Mouse (Mus musculus) megakaryocyte, adult 5-6 weeks (primary cell): ENCODE measurements at regions not wholly inside any gene's neighbourhood (a gene's known extent, or its start where the extent isn't known, plus 50 kb on each side); places are given as distances from the start of the nearest gene placed in this dataset.
"Not testable (repeated sequence)": the region's sequence is repeated elsewhere in the genome, so short reads cannot be mapped to it uniquely, and the experiment has no call there.

ENCODE experiments used
- ATAC-seq: 2 replicates; pipeline ENCODE4 v1.8.0; 2016; ENCODE audit warnings: mild to moderate bottlenecking, inconsistent platforms; ENCODE audit not compliant: poor library complexity, severe bottlenecking

DNA sequence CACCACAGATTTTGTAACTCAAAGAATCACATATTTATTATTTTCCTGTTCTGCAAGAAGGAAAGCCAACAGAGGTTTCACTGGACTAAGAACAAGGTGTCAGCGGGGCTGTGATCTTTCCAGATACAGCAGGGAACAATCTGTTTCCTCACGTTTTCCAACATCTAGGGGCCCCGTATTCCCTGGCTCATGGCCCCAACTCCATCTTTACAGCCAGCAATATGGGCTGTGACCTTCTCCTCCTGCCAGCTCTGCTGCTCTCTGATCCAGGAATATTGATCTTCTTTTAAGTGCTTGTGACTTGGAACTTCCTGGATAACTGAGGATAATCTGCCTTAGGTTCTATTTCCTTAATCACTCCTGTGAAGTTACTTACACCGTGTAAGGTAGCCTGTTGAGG is 352.7 kb upstream of the Cdh5 start:
- ATAC-seq = no peak

DNA sequence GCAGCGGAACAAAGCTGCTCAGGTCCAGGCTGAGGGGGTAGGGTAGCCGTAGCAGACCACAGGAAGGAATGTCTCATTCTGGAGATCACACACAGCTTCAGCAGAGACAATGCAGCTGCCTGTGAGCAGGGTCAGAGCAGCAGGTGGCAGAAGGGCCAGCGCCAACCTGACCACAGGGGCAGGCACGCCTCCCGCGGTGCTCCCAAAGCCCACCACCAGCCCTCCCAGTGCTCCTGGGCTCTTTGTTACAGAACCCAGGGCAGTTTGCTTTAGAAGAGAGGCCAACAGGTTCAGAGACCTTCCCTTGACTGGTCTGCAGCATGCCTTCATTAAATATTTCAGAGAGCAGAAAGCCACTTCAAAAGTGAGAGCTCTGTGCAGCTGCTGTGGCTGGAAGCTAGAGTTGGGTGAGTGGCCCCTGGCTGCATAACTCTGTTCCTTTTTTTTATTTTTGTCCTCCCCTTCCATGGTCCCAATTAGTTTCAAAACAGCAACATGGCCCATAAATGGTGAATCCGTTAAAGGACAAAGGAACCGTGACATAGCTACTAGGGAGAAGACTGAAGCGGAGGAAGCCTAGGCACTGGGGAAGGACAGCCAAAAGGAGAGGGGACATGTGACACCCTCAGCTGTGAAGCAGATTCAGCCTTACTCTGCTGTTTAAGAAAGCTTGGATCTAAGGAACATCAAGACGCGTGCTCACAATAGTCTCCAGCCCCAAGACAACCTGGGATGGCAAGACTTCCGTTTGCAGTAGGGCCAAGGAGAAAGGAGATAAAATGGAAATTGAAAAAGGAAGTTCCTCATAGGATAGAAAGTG is 350.9 kb upstream of the Cdh5 start:
- ATAC-seq = no peak

DNA sequence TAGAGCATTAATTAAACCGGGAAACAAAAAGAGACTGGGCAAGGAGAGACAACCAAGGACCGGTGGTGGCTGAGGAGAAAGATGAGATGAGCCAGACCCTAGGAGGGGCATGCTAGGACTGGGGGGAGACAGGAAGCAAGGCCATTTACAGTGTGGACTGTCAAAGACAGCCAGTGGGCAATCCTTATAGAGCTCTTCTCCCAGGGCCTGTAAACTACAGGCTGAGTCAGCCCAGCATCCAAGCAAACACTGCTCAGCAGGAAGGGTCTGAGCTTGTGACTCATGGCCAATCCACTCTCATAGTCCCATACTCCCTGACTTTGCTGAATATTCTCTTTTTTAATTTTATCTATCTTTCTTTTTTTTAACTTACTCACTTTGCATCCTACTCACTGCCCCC is 350.3 kb upstream of the Cdh5 start:
- no peak for ATAC-seq

DNA sequence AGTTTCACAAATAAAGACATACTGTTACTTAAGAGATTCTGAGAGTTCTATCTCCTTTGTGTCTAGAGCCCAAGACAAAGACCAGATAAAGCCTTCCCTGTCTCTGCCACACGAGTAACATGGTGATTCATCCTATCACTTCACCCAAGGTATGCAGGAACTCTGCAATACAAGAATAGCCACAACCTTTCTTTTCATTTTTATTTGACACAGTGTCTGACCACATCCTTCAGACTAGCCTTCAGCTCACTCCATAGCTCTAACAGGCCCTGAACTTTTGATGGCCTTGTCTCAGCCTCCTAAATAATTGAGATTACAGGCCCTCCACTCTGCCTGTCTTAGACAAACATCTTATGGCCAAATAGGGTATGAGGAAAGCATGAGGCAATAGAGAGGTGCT is 337.6 kb upstream of the Cdh5 start:
- no peak for ATAC-seq

DNA sequence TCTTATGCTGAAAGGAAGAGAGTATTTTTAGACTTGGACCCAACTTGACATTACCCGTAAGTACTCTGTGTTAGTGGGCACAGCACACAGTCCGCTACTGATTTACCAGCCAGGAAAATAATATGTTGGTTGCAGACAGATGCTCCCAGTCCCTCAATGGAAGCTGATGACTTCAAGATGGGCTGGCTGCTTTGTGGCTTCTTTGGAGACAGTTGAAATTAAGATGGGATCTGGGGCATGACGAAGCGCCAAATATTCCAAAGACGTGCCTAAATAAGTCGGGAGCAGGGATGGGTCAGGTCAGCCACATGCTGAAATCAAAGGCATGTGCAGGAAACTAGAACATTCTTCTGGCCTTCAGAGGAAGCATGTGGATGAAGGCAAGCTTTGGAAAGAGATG is 321.8 kb upstream of the Cdh5 start:
- no peak for ATAC-seq

DNA sequence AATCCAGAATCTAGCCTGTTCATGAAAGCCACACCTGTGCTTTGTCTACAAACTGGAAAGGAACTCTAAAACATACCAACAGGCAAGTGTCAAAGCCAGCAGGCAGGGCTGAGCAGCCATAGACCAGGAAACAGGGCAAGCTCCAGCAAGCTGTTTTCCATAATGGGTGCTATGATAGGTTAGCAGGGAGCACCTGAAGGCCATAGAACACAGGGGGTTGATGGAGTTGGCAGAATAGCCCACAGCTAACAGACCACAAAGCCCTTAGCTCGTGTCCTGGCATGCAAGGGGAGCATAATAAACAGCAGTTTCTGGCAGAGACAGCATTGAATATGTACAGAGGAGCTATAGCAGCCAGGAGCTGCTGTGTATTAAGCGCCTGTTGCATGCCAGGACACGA is 313.1 kb upstream of the Cdh5 start:
- ATAC-seq = no peak

DNA sequence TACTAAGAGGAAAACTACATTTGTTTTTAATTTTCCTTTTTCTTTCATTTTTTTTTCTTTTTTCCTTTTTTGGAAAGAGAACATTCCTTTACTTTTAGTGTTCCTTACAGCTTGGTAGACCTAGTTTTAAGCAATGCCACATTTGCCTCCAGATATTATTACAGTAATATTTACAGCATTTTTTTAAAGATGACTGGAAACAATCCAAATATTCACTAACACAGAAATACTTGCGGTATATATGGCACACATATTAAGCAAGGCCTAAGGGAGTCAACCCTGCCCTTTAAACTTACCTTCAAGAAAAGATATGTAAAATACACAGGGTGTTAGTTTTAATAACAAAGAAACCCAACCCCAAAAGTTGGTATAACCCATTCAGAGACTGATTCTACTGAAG is 308.1 kb upstream of the Cdh5 start:
- no peak for ATAC-seq

DNA sequence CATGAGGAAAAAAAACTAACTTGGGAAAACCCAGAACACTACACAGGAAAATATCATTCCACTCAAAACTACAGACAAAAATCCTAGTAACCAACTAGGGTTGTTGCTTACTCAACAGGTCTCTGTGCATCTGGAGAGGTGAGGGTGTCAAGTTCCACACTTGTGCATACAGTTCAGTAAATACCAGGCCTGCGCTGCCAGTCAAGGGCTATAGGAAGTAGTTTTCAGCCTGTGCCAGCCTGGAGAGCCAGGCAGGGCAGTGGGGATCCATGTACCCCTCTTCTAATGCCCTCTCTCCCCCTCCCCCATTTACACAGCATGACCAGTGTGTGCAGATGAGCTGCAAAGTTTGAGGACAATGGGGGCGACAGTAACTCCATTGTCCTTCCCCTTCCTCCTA is 302.8 kb upstream of the Cdh5 start:
- ATAC-seq = not testable (repeated sequence)

DNA sequence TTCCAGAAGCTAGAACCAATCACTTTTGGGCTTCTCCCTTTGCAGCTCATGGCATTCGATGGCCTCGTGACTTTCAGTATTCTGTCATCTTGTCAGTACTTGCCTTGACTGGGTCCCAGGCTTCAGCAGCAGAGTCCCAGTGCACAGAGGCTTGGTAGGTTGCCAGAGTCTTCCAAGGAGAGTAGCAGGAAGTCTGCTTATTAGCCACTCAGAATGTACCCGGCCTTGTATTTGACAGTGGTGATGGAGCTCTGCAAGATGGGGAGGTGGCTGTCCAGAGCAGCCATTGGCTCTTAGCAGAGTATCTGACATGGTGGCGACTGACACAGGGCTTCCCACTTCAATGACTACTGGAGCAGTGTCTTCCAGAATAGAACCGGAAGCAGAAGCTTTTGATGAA is 293.3 kb upstream of the Cdh5 start:
- no peak for ATAC-seq

DNA sequence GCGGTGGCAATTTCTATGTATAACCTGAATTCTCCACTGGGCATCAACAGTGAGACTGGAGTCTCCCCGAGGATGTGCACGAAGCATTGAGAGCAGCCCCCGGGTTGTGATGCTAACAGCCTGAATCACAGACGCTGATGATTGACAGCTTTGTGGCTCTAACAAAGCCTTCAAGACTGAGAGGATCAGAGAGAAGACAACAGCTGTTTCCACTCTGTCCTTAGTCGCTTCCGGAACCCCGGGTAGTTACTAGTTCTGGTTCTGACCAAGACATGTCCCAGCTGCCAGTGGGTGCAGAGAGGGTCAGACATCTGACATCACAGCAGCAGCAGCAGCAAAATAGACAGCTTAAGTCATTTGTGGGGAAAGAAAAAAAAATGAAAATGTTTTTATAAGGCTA is 292.8 kb upstream of the Cdh5 start:
- ATAC-seq = no peak

DNA sequence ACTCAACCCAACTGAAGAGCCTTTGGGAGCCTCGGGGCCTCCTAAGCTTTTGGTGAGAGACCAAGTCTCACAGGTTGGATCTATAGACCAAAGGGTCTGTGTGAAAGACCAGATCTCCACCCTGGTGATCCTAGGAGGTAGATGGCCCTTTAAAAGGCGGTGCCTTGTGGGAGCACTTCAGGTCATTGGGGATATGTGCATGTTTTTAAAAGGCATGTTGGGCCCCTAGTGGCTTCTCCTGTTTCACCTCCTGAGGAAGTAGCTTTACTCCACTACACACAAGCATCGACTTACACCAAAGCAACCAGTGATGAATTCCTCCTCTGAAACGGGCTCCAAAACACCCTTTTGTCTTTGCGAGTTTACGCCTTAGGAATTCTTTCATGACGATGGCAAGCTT is 292.3 kb upstream of the Cdh5 start:
- no peak for ATAC-seq

DNA sequence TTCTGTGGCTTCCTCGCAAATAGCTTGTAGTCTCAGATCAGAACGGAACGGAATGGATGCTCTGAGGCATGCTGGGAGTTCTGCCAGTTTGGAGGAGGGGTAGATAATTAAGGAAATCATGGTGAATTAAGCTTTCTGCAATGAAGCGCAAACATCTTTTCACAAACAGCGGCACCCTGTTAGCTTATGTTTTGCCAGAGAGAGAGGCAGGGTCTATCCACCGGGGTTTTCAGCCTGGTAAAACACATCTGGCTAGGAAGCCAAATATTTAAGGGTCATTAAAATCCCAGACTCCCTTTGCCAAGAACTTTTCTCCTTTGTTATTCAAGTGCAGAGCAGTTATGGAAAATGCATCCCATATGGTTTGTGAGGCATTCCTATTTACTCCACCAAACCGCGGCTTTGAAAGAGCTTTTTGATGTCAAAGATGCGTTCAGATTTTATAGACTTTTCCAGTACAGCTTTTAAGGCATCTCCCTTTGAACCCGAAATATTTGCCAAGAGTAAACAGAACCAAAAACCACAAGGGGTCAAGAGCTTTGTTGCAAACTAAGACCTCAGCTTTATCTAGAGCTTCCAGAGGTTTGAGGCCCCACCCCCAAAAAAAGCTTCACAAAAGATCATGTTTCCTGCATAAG is 287.4 kb upstream of the Cdh5 start:
- no peak for ATAC-seq

DNA sequence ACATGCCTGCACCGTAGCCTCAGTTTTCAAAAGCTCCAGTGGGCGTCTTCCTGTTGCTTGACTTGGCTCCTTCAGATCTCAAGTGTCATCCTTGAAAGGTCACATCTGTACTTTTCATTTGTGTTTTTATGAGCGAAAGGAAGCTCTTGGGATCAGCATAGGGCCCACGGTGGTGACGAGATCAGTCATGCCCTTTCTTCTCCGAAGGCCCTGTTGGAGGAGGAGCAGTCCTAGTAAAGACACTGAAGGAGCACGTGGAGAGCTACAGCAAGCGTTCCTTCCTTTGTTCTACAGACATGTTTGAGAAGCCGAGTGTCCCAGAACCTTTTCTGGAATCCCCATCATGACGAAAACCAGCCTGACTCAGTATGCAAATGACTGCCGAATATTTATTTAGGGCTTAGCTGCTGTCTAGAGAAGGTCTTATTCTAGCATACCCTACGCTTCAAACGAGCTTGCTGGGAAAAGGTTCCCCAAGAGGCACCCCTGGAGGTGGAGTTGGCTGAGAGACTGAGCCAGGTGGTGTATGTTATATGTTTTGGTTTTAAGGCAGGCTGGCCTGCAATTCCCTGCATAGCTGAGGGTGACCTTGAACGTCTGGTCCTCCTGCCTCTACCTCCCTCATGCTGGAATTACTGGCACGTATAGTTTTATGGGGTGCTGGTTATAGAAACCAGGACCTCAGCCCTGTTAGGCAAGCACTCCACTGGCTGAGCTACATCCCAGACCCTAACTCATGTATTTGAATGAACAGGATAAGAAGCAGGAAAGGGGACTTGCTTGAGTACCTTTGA is 285.1 kb upstream of the Cdh5 start:
- no peak for ATAC-seq

DNA sequence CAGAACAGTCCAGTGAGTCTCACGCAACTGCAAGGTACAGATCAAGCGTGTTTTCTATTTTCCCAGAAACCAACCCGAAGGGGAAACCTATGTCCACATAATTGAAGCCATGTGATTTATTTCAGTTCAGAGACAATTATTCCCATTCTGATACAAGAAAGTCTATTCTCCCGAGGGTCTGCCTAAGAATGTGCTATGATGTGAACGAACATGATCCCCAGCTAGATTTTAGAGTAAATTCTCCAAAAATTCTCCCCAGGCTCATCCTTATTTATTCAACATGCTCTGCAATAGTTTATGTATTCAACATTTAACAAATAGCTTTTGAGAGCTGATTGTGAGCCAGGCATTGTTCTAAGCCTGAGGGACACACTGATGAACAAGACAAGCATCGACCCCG is 277.9 kb upstream of the Cdh5 start:
- no peak for ATAC-seq

DNA sequence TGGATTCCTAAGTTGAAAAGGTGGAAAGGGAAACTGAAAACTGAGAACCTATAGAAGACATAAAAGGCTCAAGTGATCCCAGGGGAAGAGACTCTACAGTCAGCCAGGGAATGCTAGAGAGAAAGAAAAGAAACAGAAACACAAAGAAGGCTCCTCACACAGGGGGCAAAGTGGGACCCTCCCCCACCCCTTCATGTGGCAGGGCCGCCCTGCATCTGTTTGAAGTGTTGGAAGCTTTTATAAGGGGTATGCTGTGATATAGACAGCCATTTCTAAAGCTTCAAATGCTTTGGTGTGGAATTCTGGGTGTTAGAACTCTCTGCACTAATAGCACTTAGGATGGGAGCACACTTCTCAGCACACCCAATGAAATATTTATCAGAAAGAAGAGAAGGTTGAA is 276.7 kb upstream of the Cdh5 start:
- no peak for ATAC-seq

DNA sequence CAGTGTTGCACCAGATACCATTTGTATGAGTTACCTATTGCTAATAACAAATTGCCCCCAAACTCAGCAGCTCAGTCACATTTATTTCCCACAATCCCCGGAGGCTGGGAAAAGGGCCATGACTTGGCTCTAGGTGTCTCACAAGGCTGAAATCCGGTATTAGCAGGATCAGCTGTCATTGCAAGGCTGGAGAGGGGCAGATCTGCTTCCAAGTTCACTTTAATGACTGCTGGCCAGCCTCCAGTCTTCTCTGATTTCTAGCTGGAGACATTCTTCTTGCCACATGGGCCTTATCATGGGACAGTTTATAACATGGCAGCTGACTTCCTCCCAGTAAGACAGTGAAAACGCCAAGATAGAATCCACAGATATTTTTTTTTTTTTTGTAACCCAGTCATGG is 276.1 kb upstream of the Cdh5 start:
- no peak for ATAC-seq

DNA sequence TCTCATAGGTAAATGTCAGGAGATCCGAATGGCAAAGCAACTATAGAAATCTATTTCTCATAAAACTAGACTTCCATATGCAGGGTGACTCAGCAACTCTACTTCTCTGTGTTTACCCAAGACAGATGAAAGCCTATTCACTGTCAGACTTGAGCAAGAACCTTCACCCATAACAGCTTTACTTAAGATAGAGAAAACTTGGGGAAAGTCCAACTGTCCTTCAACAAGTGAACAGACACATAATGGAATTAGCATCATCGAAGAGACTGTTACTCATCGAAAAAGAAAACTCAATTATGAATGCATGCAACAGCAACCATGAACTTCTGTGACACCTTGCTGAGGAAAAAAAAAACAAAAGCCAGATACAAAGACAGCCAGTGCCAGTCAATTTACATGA is 271.0 kb upstream of the Cdh5 start:
- ATAC-seq = no peak

DNA sequence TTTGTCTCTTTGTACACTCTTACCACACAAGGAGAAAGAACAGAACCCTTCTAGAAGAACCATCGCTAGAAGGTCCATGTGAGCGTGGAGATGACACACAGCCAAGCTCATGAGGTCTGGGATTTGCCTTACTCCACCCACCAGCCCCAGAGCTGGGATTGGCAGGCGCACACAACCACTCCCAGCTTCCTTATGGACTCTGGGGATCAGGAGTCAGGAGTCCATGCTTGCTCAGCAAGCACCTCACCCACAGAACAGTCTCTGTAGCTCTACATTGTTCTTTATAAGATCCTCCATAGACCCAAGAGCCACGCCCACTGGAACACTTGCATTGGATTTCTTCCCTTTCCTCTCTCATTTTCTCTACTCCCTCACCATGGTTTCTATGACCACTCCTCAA is 261.4 kb upstream of the Cdh5 start:
- no peak for ATAC-seq

DNA sequence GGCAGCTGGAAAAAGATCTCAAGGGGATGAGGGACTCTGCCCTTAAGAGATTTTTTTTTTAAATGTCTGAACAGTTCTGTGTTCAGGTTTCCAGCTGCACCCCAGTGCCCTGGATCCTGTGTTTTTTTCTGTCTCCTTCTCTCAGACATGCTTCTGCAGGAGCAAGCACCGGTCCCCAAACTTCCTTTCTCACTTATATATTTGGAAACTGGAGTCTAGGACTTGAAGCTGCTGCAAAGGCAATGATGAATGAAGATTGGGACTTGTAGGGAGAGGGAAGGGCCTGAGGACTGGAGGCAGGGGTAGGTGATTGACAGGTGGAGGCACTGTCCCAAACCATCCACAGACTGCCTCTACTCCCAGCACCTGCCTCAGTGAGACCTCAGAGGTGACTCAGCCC is 255.5 kb upstream of the Cdh5 start:
- ATAC-seq = no peak

DNA sequence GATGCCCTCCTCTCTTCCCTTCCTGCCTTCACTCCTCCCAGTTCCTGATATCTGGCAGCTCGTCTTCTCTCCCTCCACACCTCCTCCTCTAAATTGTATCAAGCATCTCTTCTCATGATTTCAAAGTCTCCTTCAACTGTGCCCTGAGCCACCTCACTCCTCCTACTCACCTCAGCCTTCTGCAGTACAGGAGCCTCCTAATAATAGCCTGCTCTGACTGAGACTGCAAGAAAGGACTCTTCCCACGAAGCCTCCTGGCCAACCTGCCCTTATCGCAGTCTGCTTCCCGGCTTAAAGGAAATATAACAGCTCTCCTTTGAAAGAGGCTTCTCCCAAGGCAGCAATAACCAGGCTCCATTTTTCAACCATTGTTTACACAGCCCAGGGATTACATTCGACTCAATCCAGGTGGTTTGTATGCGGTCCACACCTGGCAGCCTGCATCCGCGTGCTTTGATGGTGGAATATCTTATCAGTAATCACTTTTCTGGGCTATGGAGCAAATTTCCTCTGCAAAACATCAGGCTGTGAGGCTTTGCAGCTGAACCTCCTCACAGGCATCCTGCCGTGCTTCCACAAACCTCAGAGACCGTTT is 254.9 kb upstream of the Cdh5 start:
- no peak for ATAC-seq

DNA sequence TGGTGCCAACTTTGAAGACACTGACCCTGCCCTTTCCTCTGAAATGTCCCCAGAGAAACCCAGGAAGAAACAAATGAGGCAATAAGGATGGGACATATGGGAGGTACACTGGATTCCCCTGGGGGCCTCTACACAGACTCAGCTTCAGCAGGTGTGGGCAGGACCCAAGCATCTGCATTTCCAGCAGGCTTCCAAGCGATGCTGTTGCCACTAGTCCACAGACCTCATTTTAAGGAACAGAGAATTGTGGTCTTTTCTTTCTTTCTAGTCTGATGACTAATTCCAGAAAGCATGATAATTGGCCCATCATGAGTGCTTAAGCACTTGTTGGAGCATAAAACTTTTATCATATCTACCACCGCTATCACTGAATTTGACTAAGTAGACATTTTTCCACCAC is 251.6 kb upstream of the Cdh5 start:
- no peak for ATAC-seq

DNA sequence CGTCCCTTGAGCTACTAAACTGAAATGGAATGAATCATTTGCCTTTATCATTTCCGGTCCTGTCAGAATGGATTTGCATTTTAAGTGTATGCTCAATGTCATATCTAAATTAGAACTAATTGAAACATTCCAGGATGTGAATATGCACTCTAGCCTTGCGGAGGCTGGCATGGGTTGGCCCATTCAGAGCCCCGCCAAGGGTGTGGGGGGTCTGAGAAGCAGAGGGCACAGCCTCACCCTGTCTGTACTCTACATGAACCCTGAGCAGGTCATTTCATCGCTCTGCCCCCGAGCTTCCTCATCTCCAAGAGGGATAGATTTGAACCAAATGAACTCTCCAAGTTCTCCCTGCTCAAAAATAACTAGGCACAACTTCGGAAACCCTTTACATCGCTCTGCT is 250.1 kb upstream of the Cdh5 start:
- no peak for ATAC-seq
